Mouse (Mus musculus) urinary bladder, adult 18-20 months (tissue): ENCODE results near the gene A230072I06Rik.

ENCODE experiments used
- DNase-seq, 2 experiments: peaks; one replicate each; pipeline ENCODE4 v3.0.0; 2022; ENCODE audit warnings: low spot score in 2 of 2, mixed read lengths in 2 of 2

A230072I06Rik gene

DNA sequence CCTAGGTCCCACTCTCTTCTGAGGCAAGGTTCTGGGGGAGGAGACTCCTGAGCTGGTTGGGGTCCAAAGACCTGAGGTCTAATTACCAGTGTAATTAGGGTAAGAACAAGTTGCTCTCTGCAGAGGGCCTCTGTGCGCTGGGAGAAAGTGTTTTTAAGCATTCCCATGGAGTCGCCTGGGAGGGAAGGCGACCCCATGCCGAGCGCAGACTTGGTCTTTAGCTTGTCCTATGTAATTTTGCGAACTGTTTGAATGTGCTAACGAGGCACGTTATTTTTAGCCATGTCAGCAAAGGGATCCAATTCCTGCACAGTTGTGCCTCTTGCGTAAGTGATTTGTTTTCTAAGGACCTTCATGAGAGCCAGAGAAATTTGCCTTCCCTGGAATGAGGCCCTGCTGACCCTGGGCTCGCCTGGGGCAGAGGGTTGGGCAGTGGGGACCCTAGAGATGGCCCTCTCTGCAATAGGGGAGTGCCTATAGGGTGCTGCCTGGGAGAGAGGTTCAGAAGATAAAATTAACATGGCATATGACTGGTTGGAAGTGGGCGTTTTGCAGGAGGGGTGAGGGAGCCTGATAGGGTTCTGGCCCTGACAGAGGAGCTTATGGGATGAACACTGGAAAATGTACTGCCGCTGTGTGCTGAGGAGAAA lies at the start of gene A230072I06Rik:
Gene A230072I06Rik (plus strand): TSS at position 157 of the 650 bp plus-strand sequence.
- DNase-seq: no peak

DNA sequence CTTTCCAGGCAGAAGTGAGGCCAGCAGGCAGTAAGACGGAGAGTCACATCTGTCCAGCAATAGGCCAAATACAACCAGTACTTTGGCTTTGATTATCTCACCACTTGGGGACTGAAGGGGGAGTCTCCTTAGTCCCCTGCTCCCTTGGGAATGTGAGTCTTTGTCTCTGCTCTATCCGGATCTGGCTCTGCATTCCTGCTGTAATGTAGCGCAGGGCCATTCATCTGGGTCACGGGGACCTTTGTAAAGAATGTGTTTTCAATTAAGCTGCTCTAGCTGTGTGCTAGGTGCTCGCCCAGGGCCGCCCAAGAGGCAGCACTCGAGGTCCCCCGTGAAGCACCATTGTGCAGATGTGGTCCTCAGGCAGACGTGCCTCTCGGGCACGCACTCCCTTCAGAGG lies 44.6 kb upstream of the A230072I06Rik start:
- no peak for DNase-seq

DNA sequence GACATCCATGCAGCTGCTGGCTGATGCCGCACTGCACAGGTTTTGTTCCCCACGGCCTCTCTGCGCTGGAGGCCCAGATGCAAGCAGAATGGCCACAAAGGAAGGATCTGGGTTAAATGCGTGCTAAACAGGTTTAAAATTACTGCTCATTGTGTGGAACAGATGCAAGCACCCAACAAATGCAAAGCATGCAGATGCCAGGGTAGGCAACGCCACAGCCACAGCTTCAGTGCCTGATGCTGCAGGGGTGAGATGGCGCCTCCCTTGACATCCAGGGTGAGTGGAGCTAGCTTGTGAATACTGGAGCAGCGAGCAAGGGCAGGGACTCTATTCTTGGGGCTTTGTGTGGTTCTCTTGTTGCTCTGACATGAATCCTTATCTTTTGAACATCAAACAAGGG lies 39.8 kb upstream of the A230072I06Rik start:
- DNase-seq: no peak

DNA sequence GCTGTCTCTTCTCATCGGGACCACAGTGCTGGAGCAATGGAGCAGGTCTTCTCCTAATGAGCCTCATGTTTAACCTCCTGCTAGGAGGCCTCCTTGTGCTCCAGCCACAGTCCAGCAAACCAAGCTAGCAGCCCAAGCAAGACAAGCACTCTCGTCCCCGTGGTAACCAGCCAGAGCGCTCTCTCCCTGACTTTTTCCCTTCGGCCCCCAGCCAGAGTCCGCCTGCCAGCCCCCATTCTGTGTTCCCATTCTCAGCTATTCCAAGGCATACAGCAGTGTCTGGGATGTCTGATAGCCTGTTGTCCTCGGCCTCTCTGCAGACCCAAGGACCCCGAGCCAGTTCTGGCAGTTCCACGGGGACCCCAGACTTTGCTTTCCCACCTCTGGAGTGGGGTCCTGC lies 38.5 kb upstream of the A230072I06Rik start:
- DNase-seq: no peak

DNA sequence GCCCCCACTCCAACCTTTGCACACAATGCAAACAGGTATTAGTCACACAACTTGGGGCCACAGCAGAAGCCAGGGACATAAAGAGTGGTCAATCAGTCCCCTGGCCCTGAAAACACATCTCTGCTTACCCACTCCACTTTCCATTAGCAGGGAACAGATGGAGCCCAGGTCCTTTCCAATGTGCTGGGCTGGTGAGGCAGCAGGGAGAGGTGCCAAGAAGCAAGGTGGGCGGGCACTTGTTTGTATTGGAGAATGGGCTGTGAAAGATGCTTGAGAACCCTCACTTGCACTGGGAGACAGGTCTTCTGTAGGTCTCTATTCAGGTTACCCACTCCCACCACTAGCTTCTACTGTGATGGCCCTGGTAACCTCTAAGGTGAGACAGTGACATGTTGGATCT lies 34.9 kb upstream of the A230072I06Rik start:
- DNase-seq: no peak

DNA sequence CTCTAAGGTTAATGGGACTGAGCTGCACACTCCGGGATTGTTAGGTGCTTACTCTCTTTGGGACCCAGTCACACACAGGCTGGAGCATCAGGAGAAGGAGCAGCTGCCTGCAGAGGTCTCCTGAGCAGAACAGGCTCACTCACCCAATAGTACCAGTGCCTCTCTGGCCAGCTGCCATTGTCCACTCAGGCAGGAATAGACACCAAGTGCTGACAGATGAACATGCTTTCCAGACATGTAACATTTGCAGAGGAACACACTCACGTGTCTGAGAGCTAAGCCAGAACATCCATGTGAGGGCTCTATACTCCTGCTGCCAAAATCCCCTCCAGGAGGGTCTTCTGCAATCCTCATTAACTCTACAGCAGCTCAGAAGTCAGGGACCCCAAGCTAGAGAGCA lies 18.7 kb upstream of the A230072I06Rik start:
- DNase-seq: no peak

DNA sequence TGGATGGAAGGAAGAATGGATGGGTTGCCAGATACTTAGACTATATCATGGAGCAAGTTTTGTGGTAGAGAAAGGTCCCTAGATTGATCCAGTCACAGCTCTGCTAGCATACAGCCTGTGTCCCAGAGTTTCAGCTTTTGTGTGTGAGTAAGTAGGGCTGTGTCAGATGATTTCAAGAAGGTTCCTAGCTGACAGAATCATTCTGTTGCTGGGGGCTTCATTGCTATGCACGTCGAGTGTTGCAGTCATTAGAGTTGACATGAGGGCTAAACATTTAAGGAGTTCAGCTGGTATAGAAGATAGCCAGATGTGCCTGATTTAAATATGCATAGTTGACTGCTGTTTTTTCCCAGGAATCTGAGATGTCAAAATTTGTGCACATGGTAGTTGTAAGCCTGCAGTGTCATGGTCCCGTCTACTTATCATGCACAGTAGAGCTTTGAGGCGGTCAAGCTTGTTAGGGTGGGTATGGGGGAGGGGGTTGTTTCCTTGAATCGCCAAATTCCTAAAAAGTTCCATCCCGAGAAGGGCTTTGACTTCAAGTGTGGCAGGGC lies 18.1 kb upstream of the A230072I06Rik start:
- DNase-seq: no peak

DNA sequence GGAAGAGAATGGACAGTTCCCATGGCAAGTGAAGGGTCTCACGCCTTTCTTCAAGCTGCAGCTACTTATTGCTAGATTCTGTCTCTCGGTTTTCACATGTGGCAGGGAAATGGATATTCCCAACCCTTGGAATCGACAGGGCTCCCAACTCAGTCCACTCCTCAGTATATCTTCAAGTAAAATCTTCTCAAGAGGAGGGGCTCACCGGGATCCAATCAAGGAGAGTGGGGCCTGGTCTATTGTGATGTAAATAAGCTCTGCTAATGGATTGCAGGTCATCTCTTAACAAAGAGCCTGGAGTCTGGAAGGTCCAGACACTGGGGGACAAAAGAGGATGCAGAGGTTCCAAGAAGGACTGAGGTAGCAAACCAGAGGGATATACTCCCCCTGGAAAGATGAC lies 17.1 kb upstream of the A230072I06Rik start:
- no peak for DNase-seq

DNA sequence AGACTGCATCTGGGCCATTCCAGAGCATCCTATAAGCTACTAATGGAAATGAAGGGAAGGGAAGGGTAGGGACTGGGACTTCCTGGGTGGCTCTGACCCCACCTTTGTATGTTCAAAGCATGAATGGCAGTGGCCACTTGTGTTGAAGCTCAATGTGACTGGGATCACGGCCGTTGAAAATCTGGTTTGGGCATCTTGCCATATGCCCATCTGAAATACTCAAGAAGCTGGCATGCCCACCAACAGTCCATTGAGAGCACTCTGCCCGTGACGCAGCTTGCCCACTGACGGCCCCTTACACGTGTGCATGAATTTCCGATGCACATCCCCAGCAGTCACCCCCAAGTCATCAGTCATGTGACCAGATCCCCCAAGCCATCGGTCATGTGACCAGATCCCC lies 13.6 kb upstream of the A230072I06Rik start:
- DNase-seq: no peak

DNA sequence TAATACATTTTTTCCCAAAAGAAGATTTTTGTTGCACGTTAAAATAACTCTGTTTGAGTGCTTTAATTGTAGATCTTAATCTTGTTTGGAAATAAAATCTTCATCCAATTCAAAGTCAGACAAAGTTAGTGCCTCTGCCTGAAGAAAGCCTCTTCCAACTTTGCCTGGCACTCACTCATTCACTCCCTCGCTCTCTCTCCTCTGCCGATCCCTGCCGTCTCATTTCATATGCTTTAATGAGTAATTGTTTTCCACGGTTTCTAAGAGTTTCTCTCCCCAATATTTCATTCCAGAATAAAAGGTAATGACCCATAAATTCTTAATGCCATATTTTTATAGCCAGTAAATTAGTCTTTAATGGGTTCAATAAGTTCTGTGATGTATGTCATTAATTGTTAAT lies 10.8 kb upstream of the A230072I06Rik start:
- no peak for DNase-seq

DNA sequence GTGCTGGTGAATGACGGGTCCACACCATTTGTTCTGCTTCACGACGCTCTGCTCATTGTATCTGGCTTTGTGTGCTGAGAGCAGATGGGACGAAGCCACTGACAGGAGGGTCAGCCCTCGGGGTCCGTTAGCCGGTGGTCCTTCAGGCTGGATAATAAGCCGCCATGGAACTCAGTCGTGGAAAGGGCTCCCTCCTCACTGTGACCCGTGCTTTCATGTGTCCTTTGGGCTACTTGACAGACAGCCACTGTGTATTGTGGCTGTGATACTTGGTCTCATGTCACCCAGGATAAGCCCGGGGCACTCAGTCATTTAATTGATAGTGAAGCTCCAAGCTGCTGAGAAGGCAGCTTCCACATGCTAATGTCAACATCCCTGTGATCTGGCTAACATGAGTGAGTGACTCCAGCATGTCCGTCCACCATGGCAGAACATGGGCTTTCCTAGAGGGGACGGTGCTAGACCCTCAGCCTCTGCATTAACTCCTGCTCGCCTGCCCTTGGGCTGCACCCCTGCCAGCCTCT lies 10.3 kb upstream of the A230072I06Rik start:
- no peak for DNase-seq

DNA sequence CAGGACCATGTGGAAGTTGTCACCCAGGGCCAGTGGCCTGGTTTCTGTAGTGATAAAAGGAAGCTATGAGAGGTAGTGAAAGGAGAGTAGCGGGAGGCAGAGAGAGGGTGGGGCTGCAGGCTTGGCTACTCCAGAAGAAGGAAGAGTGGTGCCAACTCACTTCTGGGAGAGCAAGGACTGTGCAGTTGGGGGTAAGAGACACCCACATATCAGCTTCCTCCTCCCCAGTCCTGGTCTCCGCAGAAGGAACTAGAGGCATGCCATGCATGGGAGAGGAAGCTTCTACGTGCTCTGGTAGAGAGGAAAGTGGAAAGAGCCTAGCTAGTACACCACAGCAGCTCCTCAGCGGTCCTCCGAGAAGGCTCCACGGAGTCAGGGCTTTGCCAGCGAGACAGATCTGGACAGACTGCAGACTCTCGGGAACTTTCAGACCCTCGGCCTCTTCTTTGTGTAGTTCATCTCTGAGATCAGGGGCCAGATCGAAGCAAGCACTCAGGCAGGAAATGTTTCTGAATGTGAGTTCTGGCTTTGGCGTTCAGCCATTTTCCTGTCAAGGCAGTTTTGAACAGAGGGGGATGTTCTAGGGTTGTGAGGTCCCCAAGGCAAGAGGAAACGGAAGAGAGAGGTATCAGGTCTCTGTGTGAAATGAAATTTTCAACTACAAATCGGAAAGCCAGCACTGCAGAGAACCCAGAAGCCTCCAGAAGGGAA lies 1.0 kb downstream of the A230072I06Rik start:
- no peak for DNase-seq

DNA sequence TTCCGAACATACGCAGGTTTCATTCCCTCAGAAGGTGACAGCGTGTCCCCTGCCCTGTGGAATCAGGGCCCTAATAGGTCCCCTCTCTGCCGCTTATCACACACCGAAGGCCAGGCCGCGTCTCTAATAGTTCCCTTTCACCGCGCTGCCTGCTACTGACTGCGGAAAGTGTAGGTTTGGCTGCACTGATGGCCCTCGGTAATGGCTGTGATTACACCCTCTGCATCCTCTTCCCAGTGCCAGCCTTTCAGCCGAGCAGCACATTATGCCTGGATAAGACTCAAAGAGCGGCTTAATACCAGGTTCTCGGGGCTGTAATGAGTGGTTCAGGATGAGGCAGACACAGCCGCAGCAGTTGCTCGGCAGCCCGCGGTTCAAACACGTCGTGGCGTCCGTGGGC lies 3.5 kb downstream of the A230072I06Rik start:
- DNase-seq: no peak

DNA sequence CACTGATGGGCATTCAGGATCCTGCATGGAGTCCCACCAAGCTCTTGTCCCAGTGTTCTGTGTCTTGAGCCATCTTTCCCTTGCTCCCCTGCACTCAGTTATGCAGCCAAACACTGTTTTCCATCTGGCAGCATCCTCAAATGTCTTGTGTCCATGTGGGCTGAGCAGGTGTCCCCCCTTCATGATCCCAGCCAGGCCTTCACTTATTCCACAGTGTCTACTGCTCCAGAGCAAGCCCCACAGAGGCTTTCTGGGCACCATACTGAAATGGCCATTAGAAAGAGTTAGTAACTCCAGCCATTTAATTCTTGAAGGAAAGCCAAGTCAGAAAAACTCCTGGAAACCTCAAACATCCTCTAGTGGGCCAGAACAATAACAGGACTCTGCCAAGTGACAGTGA lies 11.9 kb downstream of the A230072I06Rik start:
- DNase-seq: no peak

DNA sequence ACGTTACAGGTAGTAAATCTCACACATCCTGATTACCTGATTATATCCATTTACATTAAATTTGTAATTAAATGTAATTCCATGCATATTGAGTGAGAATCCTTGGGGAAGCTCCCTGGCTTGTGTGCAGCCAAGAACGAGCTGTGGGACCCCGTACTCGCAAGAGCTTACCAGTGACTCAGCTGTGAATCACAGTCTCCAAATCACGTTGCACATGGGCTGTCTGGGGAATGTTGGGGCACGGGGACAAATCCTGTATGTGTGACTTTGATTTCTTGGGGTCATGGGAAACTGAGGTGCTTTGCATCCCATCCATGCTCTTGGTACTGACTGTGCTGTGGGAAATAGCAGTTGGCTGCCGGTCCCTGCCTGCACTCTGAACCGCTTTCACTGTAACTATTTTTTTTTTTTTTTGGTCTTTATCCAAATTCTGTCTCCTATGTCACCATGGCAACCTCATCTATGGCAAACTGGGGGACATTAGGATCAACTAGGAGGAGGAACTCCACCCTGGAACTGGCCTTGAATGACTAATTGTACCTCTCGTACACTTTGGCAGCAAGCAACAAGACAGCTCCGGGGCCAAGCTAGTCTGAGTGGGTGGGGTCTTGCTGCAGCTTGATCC lies 19.8 kb downstream of the A230072I06Rik start:
- DNase-seq: no peak

DNA sequence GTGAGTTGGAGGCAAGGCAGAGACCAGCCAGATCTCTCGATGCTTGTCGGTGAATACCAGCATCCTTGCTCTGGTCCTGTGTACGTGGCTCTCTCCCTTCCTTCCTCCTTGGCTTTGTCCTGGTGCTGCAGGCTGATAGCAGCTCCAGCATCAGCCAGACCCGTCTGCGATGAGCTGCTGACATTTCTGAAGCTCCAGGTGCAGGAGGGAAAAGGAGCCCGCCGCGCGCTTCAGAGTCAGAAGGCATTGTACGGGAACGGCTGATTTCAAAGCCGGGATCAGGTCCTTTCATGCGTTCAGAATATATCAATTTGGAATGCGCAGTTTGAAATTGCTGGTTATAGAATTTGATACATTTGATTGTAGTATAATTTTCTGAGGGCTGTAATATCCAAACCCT lies 23.4 kb downstream of the A230072I06Rik start:
- no peak for DNase-seq

DNA sequence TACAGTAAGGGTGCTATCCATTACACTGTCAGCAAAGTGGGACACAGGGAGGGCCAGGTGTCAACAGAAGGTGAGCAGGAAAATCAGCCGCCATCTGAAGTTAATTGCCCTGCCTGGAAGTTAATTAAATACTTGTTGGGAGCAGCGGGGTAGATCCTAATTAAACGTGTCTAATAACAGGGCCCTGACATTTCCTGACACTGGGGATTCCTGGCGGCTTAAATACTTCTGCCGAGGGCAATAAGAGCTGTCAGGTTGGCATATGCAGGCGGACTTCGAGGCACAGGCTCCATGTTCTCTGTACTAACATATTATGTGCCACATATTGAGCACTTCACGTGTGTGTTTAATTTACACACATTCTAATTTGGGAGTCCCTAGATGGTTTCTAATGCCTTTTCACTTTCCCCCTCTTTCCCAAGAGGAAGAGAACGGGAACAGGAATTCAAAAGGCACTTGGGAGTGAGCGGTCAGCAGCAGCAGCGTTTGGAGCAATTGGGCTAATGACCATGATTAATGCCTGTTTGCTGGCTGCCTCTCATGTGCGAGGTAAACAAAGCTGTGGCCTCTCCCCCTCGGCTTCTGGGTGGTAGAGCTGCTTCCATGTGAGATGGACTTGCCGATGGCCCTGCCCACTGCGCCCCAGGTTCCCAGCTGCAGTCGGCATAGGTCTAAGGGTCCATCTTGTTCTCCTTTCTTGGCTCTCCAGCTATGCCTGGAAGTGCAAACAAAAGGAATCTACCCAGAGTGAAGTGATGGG lies 34.5 kb downstream of the A230072I06Rik start:
- no peak for DNase-seq

DNA sequence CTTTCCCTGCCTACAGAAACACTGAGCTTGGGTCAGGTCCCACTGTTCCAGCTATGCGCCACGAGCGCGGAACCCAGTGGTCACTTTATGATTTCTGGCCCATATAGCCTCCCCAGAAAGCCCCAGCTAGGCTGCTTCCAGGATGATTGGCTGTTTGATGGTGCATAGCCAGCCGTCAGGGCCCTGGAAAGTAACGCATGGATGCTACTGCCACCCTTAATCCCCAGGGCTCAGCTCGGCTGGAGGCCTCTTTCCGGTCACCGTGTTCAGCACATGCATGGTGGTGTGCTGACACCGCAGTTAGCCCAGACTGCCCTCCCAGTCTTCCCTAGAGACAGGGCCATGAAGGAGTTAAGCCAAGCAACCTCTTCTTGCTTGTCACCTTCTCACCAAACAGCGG lies 35.6 kb downstream of the A230072I06Rik start:
- DNase-seq: no peak

DNA sequence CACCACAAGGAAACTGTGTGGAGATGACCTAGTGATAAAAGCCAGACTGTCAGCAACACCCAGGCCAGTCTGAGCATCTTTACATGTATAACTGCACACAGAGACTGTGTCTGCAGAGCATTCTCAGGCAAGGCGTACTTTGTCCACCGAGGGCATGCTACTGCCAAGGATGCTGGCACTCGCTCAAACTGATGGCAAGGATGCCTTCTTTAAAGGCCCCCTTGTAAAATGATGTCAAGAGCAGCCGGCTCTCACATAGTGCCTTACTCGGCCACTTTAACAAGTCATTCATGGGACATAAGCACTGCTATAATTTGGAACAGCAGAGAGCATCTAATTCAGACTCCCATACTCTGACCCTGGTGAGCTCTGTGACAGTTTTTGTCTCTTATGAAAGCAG lies 36.6 kb downstream of the A230072I06Rik start:
- no peak for DNase-seq

DNA sequence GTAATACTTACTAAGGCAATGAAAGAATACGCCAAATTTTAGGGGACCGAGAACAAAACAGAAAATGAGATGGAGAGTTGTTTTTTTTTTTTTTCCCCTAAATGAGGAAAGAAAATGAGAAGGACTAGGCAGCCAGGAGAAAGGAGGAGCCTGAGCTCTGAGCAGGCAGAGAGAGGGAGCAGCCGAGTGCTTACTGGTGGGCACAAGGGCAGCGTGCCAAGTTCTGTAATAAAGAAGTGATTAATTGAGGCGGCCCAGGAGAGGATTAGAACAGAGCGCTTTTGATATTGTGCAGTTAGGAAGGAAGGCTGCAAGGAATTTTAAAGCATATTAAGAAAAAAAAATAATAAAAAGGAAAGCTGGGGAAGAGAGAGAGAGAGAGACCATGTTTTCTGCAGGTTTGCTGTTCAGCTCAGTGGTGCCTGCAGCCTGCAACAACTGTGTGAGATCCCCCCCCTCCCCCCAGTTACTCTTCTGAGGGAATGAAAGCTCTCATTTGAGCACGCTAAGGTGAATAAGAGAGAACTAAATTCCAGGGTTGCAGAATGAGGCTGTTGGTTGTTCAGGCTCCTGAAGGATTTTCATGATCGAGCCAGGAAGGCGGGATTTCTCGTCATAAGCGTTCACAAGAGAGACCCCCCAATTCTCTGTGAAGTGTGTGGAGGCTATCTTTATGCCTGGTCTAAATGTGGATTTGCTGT lies 41.3 kb downstream of the A230072I06Rik start:
- DNase-seq: no peak

DNA sequence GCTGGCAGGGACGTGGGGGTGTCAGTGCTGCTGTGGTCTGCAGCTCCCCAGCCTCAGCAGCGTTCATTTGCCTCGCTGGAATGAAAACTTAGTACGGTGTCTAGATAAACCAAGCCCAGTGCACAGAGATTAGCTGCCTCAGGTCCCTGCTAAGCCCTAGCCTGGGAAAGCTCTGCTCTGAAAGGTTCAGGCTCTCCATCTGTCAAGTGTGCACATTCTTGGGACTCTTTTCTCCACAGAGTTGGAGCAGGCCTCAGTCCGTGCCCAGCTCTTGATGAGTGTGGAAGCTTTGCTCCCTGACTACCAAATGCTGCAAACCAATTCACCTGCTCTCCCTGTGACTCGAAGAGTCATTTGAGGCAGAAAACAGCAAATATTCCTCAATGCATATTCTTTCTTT lies 43.5 kb downstream of the A230072I06Rik start:
- DNase-seq: no peak
